ENCODE assay signal across 14 mouse cellular contexts in the genomic region with DNA sequence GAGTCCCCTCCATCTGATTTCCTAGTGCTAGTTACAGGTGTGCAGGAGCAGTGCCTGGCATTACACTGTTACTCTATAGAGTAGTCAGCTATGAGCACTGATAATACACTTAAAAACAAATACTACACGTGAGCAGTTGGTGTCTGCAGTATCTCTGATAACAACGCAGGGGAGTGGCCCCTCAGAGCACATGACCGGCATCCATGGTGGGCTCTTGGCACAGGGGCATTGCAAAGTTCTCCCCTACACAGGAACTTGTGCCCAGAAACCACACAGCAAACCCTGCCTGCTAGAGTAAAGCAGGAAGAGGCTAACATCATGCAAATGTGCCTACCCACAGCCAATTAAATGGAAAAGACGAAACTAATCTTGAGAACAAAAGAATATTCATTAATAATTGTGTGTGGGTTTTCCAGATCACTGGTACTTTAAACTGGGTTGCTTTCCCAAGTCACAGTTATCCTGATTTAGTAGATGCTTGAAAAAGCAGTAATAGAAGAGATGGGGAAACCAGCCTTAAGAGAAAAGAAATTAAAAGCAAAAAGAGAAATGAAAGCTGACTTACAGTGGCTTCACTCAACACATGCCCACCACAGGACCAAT.
DNase-seq lines count a peak whose midpoint lies in the region; ATAC-seq lines count a peak whose summit lies in the region.
"Had no signal": no experiment of that assay in that cellular context is flagged by ENCODE, and none has a peak within 500 bp of the region (broad histone marks: within the 10 kb centered on the region; RNA-seq: fewer than 3 reads in every experiment).

No protein-coding gene starts in this region.

- DNase-seq in thymus, postnatal 0 days (ENCODE audit: low spot score), result peak; percentile 42
- no peak for DNase-seq in thymus, adult 18-20 months
- no peak for DNase-seq in layer of hippocampus, adult 11-12 months (ENCODE audit: low spot score)
- DNase-seq in ovary, postnatal 10 days (ENCODE audit: low spot score), result no peak
- DNase-seq: adrenal gland, postnatal 36 days; heart, adult 11 months; heart, postnatal 10 days; kidney, postnatal 36 days; right cerebral cortex, postnatal 25 days had no signal

- WGBS in kidney, embryonic 15.5 days, result 72% methylated on average over 4 of the region's 4 CpGs

- H3K4me1 ChIP-seq in kidney, embryonic 15.5 days, result peaks cover 71% of the 10 kb centered on the region

- H3K9ac ChIP-seq in kidney, embryonic 15.5 days, result no peak overlapping the region
- H3K9ac ChIP-seq: intestine, embryonic 15.5 days had no signal

- no peaks in the 10 kb centered on the region for H3K36me3 ChIP-seq in kidney, embryonic 15.5 days
- H3K36me3 ChIP-seq: intestine, embryonic 15.5 days had no signal

- no peaks in the 10 kb centered on the region for H3K9me3 ChIP-seq in kidney, embryonic 15.5 days (replicated peaks)
- H3K9me3 ChIP-seq: intestine, embryonic 15.5 days had no signal

- H3K4me3 ChIP-seq in kidney, embryonic 15.5 days (replicated peaks), result no peak overlapping the region
- H3K4me3 ChIP-seq: intestine, embryonic 15.5 days; left cerebral cortex, adult 2 months had no signal

- H3K27me3 ChIP-seq in kidney, embryonic 15.5 days, result no peaks in the 10 kb centered on the region
- H3K27me3 ChIP-seq: intestine, embryonic 15.5 days had no signal

- no peak overlapping the region for H3K4me2 ChIP-seq in kidney, embryonic 15.5 days
- H3K4me2 ChIP-seq: intestine, embryonic 15.5 days had no signal

- peak; percentile 68 to 89 for ATAC-seq in hematopoietic stem cell, adult 5-6 weeks (replicated peaks in 1 of 2; ENCODE audit: insufficient read depth in 1 of 2, low FRiP score in 2 of 2, low TSS enrichment in 1 of 2, low read depth in 1 of 2, poor library complexity in 2 of 2, severe bottlenecking in 2 of 2)
- ATAC-seq in megakaryocyte, adult 5-6 weeks (ENCODE audit: poor library complexity, severe bottlenecking), result peak; percentile 63
- ATAC-seq in kidney, embryonic 15.5 days (replicated peaks; ENCODE audit: low FRiP score), result no peak
- ATAC-seq: intestine, embryonic 15.5 days had no signal

- H3K27ac ChIP-seq in kidney, embryonic 15.5 days, result no peak overlapping the region
- H3K27ac ChIP-seq: intestine, embryonic 15.5 days; left cerebral cortex, adult 2 months had no signal
